Mouse (Mus musculus): ENCODE results near the gene Crocc.

Gene Crocc

GRCm38 (mm10) chr4:141017657-141018436 is 42.5 kb downstream of the Crocc start:
- peak; percentile 57 for DNase-seq

GRCm38 (mm10) chr4:141016311-141016710 is 44.0 kb downstream of the Crocc start:
- peak; percentile 39 for DNase-seq

GRCm38 (mm10) chr4:141015356-141015755 is 45.0 kb downstream of the Crocc start:
- DNase-seq: peak; percentile 45

GRCm38 (mm10) chr4:141014856-141015255 is 45.5 kb downstream of the Crocc start:
- no peak for DNase-seq

GRCm38 (mm10) chr4:141014114-141014513 is 46.2 kb downstream of the Crocc start:
- no peak for DNase-seq

GRCm38 (mm10) chr4:141012558-141012957 is 47.8 kb downstream of the Crocc start:
- DNase-seq: peak; percentile 52

- DNase-seq: peak; percentile 86
These were observed 48.6 kb downstream of the Crocc start for GRCm38 (mm10) chr4:141011556-141012328.

- no peak for DNase-seq
These were observed 49.4 kb downstream of the Crocc start for GRCm38 (mm10) chr4:141010941-141011429.

GRCm38 (mm10) chr4:141010526-141010925 is 49.8 kb downstream of the Crocc start:
- no peak for DNase-seq

GRCm38 (mm10) chr4:141010118-141010517 is 50.2 kb downstream of the Crocc start, which contains the start of gene Mfap2:
Gene Mfap2 (plus strand): TSS chr4:141010418.
- DNase-seq: no peak

- DNase-seq: peak; percentile 65
These were observed 52.3 kb downstream of the Crocc start for GRCm38 (mm10) chr4:141008028-141008427.

- DNase-seq: peak; percentile 65
These were observed 54.4 kb downstream of the Crocc start for GRCm38 (mm10) chr4:141005983-141006382.

- DNase-seq: no peak
These were observed 63.5 kb downstream of the Crocc start for GRCm38 (mm10) chr4:140996812-140997211.

- no peak for DNase-seq
These were observed 64.5 kb downstream of the Crocc start for GRCm38 (mm10) chr4:140995811-140996210.

- no peak for DNase-seq
These were observed 66.5 kb downstream of the Crocc start for GRCm38 (mm10) chr4:140993846-140994245.

GRCm38 (mm10) chr4:140992215-140992614 is 68.1 kb downstream of the Crocc start:
- peak; percentile 66 for DNase-seq

- peak; percentile 62 for DNase-seq
These were observed 70.9 kb downstream of the Crocc start for GRCm38 (mm10) chr4:140989447-140989846.

GRCm38 (mm10) chr4:140988706-140989290 is 71.6 kb downstream of the Crocc start:
- DNase-seq: peak; percentile 50

- peak; percentile 43 for DNase-seq
These were observed 72.9 kb downstream of the Crocc start for GRCm38 (mm10) chr4:140987476-140987875.

- DNase-seq: peak; percentile 94
These were observed 73.5 kb downstream of the Crocc start, which contains the start of gene Atp13a2 for GRCm38 (mm10) chr4:140986711-140987395. Gene Atp13a2 (plus strand): TSS chr4:140986873.

GRCm38 (mm10) chr4:140986024-140986710 is 74.2 kb downstream of the Crocc start:
- DNase-seq: peak; percentile 56

GRCm38 (mm10) chr4:140984544-140984943 is 75.8 kb downstream of the Crocc start:
- DNase-seq: no peak

All from cerebellum, adult 9-11 months (tissue).